Mouse (Mus musculus): ENCODE measurements around the gene Rnase12.

Gene Rnase12

DNA sequence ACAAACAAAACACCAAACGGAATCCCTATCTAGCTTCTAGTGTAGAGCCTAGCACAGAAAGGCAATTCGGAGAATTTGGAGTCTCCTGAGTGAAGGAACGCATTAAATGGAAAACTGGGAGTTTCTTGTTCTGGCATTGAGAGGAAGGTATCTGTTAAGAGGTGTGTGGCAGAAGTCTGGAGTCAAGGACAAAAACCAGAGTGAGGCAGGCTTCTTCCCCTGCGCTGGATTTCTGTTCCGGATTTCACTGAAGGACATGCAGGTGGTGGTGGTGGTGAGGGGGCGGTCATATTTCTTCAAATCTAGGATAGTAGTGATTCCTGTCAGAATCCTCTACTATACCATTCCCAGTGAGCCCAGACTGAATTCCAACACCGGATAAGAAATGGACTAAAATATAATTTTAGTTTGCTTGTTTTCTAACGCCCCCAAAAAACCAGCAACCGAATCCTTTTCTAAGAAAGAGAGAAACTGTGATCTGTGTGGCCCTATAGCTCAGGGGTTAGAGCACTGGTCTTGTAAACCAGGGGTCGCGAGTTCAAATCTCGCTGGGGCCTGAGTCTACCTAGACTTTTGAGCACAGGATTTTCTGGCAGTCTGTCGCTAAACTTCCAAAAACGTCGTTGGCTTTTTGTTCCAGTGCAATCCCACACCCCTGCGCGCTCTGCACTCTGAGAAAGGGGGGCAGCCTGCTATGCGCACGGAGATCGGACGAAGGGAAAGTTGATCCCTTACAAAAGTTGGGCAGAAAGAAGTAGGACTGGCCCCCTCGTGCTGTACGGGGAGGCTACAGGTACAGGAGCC is 30.9 kb upstream of the Rnase12 start:
- in situ Hi-C loops (cut with MboI; ENCODE audit: unreplicated experiment in 2 of 2) = loop anchor here (10.0 to 25.0 kb wide), 4 partner anchors 924 to 1914 kb away; partner anchors contain the start of genes Naa30 (in 1 of the 2), Rab2b (in 1 of the 2), Tmem253 (in 1 of the 2) and Tox4 (in 1 of the 2)

DNA sequence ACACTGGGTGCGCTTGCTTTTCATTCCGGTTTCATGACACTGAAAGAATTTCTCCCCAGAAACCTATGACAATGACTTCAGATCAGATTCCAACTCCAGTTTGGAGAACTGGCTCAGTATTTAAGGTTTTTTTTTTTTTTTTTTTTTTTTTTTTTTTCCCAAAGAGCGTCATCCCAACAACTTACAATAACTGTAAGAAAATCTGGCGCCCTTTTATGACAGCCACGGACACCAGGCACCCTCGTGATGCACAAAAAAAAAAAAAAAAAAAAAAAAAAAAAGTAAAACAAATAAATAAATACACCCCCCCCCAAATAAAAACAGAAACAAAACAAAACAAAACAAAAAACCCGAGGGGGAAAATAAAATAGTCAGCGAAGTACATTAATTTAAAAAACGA is 30.3 kb upstream of the Rnase12 start:
- in situ Hi-C loops (cut with MboI; ENCODE audit: unreplicated experiment in 2 of 2) = loop anchor here (10.0 to 25.0 kb wide), 4 partner anchors 925 to 1913 kb away; partner anchors contain the start of genes Naa30 (in 1 of the 2), Rab2b (in 1 of the 2), Tmem253 (in 1 of the 2) and Tox4 (in 1 of the 2)

DNA sequence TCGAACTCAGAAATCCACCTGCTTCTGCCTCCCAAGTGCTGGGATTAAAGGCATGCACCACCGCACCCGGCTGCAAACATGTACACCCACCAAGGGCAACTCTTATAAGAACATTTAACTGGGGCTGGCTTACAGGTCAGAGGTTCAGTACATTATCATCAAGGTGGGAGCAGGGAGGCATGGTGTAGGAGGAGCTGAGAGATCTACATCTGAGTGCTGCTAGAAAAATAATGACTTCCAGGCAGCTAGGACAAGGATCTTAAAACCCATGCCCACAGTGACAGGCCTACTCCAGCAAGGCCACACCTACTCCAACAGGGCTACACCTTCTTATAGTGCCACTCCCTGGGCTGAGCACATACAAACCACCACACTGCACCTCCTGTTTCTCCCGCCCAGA is 28.4 kb upstream of the Rnase12 start:
- in situ Hi-C loops (cut with MboI; ENCODE audit: unreplicated experiment in 2 of 2) = loop anchor here (10.0 to 25.0 kb wide), 4 partner anchors 926 to 1911 kb away; partner anchors contain the start of genes Naa30 (in 1 of the 2), Rab2b (in 1 of the 2), Tmem253 (in 1 of the 2) and Tox4 (in 1 of the 2)

DNA sequence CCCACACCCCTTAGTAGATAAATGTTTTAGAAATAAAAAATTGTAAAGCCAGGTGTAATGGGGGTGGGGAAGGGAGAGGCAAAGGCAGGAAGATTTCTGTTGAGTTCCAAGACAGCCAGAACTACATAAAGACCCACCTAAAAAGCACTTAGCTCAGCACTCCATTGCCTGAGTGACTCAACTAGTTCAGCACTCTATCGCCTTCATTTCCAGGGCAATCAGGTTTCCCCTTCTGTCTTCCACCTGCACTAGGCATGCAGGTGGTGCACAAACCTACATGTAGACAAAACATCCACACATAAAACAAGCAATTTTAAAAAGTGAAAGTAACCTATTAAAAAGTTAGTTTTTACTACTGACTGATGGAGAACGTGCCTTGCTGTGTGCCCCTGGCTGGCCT is 27.6 kb upstream of the Rnase12 start:
- in situ Hi-C loops (cut with MboI; ENCODE audit: unreplicated experiment in 2 of 2) = loop anchor here (10.0 to 25.0 kb wide), 4 partner anchors 927 to 1910 kb away; partner anchors contain the start of genes Naa30 (in 1 of the 2), Rab2b (in 1 of the 2), Tmem253 (in 1 of the 2) and Tox4 (in 1 of the 2)

DNA sequence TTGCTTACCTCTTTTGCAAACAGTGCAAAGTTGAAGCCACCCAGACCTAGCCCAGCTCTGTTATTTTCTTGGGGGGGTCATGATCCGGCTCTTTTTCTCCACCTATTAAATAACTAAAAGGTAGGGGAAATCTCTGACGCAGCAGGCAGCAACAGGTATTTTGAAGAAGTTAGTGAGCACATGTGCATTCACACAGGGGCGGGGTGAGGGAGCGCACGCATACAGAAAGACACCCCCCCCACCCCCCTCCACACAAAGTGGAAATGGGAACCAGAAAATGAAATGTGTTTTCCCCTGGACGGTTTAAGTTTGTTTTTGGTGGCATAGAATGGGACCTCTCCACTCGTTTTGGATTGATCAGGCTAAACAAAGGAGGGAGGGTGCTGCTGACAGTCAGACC is 26.3 kb upstream of the Rnase12 start:
- in situ Hi-C loops (cut with MboI; ENCODE audit: unreplicated experiment in 2 of 2) = loop anchor here (10.0 to 25.0 kb wide), 4 partner anchors 928 to 1909 kb away; partner anchors contain the start of genes Naa30 (in 1 of the 2), Rab2b (in 1 of the 2), Tmem253 (in 1 of the 2) and Tox4 (in 1 of the 2)

DNA sequence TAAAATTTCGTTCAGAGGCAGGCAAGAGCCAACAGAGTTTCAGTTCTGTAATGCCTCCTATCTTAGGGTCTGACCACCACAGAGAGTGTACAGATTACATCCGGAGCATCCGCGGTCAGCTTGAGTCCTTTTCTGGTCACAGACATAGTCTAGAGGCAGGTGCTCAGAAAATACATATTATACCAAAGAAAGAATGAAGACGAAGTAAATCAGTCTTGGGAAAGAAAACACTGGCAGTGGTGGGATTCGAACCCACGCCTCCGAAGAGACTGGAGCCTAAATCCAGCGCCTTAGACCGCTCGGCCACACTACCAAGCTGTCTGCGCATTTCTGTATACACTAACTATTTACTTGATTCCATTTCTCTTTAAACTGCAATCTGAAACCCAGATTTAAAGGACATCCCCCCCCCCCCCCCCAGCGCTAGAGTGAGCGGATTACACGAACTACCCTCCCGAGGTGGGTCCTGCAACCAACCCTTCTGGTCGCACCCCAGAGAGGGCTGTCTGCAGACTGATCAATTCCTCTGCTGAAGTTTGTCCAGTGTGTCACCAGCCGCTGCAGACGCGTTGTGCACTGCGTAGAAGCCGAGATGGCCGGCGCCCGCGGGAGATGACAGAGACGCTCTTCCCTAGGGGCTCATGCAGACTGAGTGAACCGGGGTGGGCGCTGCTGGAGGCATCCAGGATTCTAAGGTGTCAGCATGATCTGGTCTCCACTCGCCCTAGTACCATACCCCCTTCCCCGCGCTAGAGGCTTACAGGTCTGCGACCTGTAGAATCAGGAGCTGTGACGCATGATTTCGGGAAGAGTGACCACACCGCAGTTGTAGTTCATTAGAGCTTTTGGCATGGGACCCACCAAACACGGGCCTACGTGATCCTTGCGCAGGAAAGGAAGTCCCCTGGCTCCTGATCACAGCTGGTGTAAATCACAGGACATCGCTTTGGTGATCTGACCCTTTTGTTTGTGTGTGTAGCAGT is 25.4 kb upstream of the Rnase12 start:
- in situ Hi-C loops (cut with MboI; ENCODE audit: unreplicated experiment in 2 of 2) = loop anchor here (10.0 to 25.0 kb wide), 4 partner anchors 929 to 1908 kb away; partner anchors contain the start of genes Naa30 (in 1 of the 2), Rab2b (in 1 of the 2), Tmem253 (in 1 of the 2) and Tox4 (in 1 of the 2)

DNA sequence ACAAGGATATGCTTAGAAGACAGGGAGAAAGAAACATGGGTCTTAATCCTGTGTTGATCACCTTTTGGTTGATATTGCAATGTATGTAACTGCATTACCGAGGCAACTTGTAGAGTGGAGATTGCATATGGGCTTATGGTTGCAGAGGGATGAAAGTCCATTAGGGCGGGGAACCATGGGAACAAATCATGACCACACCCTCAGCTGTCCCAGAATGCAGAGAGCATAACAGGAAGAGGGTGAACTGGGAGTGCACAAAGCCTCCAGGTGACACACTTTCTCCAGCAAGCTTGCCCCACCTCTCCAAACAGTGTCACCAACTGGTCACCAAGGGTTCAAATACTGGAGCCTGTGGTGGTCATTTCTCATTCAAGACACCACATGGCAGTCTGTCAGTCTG is 23.6 kb upstream of the Rnase12 start:
- in situ Hi-C loops (cut with MboI; ENCODE audit: unreplicated experiment in 2 of 2) = loop anchor here (10.0 to 25.0 kb wide), 4 partner anchors 931 to 1906 kb away; partner anchors contain the start of genes Naa30 (in 1 of the 2), Rab2b (in 1 of the 2), Tmem253 (in 1 of the 2) and Tox4 (in 1 of the 2)

DNA sequence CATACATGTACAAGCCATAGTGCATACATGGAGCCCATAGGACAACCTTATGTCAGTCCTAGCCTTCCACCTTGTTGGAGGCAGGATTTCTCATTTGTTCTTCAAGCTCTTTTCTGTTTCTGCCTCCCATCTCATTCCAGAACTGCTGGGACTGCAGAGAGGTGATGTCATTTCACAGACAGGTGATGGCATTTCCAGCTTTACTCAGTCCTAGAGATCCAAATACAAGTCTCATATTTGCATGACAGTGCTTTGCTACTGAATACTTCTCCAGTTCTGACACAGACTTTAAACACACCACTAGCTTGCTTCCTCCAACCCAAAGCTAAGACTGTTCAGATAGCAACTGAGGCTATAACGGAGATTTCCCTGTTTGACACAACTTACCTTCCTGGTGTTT is 21.7 kb upstream of the Rnase12 start:
- in situ Hi-C loops (cut with MboI; ENCODE audit: unreplicated experiment in 2 of 2) = loop anchor here (25.0 kb wide), 2 partner anchors 933 to 1592 kb away; partner anchors contain the start of genes Tmem253 (in 1 of the 2) and Zfp219 (in 1 of the 2)

DNA sequence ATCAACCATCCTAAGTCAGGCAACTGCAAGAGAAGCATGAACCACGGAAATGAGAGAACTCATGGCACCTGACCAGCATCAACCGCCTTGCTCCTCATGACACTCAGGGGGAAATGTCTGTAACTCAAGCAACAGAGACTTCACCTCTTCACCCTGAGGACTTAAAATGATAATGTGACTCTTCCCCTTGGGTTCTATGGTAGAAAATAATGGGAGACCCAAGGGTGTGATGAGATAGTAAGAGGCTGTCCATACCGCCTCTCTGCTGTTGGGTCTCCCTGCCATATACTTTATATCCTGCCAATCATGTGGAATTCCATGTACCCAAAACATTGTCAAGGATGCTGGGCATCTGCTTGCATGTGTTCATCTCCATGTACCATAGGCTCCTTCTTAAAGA is 16.9 kb upstream of the Rnase12 start, which contains the start of gene Olfr750:
Gene Olfr750, minus strand, starts transcription at position 101 of the 400 bp plus-strand sequence.
- in situ Hi-C loops (cut with MboI; ENCODE audit: unreplicated experiment in 2 of 2) = no loop called here

DNA sequence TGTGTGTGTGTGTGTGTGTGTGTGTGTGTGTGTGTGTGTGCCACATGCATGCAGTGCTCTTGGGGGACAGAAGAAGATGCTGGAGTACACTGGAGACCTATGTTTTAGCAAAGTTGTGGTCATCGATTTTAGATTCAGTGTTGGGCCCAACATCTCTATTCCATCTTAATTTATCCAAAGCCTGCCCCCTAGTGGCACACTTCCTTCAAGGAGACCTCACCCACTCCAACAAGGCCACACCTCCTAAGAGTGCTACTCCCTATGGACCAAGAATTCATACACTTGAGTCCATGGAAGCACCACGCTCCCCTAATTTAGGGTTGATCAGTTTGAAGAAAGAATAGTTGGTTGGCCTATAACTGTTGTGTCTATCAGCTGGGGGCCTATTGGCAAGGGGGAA is 12.2 kb upstream of the Rnase12 start:
- in situ Hi-C loops (cut with MboI; ENCODE audit: unreplicated experiment in 2 of 2) = loop anchor here in 1 of 2 experiments (10.0 kb wide), 1 partner anchor 145 kb away; the partner anchor contains the start of genes Apex1 and Osgep

DNA sequence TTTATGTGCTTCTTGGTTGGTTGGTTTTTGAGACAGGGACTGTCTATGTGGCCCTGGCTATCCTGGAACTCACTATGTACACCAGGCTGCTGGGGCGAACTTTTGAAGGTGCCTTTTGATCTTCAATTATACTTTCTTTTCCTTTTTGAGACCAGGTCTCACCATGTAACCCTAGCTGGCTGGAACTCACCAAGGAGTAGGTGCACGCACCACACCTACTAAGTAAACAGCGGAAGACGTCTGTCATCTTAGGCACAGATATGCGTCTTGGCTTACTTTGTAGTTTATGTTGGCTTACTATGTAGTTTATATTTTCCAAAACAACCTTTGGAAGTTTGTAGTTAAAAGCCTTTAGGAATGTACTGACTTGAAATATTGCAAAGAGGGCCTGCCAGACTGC is 11.5 kb upstream of the Rnase12 start:
- in situ Hi-C loops (cut with MboI; ENCODE audit: unreplicated experiment in 2 of 2) = loop anchor here in 1 of 2 experiments (10.0 kb wide), 1 partner anchor 144 kb away; the partner anchor contains the start of genes Apex1 and Osgep

DNA sequence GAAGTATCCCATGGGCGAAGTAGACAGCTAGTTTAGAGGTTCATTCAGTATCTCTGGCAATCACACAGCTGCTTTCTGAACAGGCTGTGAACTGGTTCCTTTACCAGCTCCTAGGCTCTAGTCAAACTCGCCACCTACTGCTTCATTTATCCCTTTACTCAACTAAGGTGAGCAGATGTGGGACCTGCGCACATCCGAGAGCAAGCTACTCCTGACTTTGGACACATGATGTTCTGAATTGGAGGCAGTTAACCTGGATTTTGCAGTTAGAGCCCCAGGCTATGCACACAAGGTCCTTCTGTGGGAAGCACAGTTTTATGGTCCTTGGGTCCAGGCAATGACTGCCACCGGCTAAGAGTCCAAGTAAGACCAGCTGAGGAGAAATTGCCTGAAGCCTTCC is 3.3 kb upstream of the Rnase12 start:
- in situ Hi-C loops (cut with MboI; ENCODE audit: unreplicated experiment in 2 of 2) = loop anchor here (5.0 to 10.0 kb wide), 6 partner anchors 33 to 258 kb away; partner anchors contain the start of genes Apex1 (in 1 of the 2), Ccnb1ip1 (in 1 of the 2), Osgep (in 1 of the 2) and Parp2 (in 1 of the 2)

DNA sequence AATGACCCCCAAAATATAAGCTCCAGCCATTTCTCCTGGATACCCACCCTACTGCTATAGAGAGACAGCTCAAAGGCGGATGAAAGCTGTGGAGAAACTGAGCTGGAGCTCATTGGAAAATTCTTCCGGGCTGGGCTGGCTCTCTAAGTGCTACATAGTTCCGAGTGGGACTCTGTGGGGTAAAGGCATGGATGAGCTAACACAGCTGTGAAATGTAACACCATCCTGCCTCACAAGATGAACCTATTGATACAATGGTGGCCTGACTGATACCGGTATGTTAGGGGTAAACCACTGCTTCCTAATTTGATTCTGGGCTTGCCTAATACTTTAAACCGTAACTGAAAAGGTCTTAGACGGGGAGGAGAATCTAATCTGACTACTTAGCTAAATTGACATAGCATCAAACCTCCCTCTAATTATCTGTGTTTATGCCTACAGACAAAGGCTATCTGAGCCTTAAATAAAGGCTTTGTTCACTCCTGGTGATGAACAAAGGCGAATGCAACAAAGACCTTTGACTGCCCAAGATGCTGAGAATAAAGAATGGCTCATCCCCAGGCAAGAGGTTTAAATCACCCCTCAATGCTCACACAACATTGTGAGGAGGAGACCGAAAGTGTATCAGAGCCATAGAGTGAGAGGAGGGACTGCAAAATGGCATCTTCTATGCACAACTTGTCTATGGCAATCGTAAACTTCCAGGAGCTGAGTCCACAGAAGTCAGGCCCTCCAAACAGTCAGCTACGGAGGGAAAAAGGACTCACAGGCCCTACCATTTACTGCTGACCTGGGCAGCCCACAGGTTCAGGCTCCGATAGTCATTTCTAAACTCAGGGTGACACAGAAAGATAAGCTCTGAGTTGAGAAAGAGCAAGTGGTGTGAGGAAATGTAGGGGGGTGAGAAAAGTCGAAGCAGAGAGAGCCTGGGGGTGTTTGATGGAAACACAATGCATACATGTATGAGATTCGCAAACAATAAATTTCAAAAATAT is 2.9 kb downstream of the Rnase12 start:
- in situ Hi-C loops (cut with MboI; ENCODE audit: unreplicated experiment in 2 of 2) = no loop called here

DNA sequence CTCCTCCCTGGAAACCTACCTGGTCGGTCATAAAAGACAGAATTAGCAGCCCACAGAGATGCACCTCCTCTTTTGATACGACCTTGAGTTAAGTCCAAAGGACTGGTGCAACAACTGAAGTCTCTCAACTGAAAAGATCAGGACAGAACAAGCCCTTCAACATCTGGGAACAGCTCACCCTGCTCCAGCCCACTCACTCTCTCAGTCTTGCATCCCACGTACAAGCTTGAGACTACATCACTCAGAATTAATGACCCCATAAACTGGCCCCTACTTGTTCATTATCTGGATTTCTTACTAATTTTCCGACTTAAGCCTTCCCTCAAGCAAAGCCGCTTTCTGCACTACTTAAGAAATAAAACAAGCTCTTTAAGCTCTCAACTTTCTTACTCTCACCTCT is 4.3 kb downstream of the Rnase12 start:
- in situ Hi-C loops (cut with MboI; ENCODE audit: unreplicated experiment in 2 of 2) = no loop called here

DNA sequence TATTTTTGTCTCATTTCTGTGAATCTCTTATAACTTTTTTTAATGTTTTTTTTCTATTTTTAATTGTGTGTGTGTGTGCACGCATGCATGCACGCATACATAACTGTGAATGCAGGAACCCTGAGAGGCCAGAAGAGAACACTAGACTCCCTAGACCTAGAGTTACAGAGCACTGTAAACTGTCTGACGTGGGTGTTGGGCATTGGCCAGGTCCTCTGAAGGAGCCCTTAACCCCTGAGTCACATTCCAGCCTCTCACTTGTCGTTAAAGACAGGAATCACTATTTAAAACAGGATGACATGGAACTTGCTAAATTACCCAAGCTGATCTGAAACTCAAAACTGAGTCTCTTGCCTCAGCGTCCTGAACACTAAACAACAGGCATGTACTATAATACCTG is 5.5 kb downstream of the Rnase12 start:
- in situ Hi-C loops (cut with MboI; ENCODE audit: unreplicated experiment in 2 of 2) = no loop called here

DNA sequence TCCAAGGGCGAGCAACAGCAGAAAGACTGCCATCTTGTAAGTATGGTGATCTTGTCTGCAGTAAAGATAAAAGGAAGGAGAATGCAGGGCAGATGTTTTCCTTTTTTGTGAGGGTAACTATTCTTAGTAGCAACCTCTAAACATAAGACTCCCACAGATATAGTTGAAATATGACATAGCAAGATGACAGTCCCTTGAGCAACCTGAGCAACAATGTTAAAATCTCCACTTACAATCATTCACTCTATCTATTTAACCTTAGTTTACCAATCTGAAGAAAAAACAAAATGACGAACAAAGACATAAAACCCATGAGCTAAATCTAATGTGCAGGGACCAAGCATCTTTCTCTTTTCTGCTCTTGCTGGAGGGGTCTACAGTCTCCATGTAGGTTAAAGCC is 7.4 kb downstream of the Rnase12 start, which contains the start of gene Rnase11:
Gene Rnase11, minus strand, starts transcription at position 101 of the 400 bp plus-strand sequence.
- in situ Hi-C loops (cut with MboI; ENCODE audit: unreplicated experiment in 2 of 2) = no loop called here

DNA sequence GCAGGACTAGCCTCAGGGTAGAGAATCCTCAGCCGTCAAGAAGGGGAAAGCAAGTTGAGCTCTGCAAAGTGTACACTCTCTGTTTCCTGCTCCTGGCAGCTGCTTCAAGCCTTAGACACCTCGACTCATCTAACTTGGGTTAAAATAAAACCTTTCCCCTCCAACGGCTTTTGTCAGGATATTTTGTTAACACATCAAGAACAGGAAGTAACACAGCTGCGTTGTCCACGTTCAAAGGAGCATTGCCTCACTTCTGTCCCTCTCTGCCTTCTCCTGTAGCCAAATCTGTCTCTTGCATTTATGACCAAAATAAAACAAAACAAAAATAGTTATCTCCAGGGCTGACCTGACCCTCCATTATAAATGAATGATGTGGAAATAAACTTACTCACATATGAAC is 9.6 kb downstream of the Rnase12 start:
- in situ Hi-C loops (cut with MboI; ENCODE audit: unreplicated experiment in 2 of 2) = no loop called here

DNA sequence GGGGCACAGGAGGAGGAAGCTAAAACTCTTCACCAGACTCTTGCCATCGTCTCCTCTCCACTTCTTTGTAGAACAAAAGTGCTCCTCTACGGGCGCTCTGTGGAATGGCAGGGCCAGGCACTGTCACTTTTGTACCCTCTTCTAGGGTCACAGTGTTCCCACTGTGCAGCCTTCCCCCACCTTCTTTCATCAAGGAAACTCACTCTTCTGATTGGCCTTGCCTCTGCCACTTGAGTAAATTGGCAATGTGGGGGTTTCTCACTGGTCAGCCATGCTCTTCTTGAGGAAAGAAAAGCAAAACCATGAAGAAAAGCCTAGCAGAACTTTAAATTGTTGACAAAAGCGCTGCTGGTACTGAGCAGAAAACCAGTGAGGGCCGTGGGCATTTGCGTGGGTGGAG is 15.7 kb downstream of the Rnase12 start, which contains the start of gene Rnase9:
Gene Rnase9, minus strand, starts transcription at position 101 of the 400 bp plus-strand sequence.
- in situ Hi-C loops (cut with MboI; ENCODE audit: unreplicated experiment in 2 of 2) = no loop called here

Measured in v-Abl transformed pro-B cells (cell line).